Mouse (Mus musculus) lung, postnatal 0 days (tissue): ENCODE results near the gene 2310033P09Rik. TPM values are rescaled to one million over a fixed set of nuclear protein-coding genes. Genes with fewer than 3 reads are reported as not detected.

Experiments used
- ATAC-seq: fragments of 200-750 bp; cut with Nextera tagmentation; 2 replicates; pipeline ENCODE4 v1.8.0; 2017; ENCODE audit warnings: moderate library complexity
- DNase-seq: peaks from one replicate; pipeline ENCODE4 v3.0.0-alpha.2; 2016; ENCODE audit warnings: low spot score
- H3K27ac ChIP-seq: fragments of 300-500 bp; sonication (generic); 2 replicates; pipeline ENCODE4 v1.5.1; 2014; ENCODE audit warnings: antibody characterized with exemption, mild to moderate bottlenecking, low read length, mixed read lengths
- H3K27me3 ChIP-seq: fragments of 300-500 bp; sonication (generic); replicated peaks from 2 replicates; pipeline ENCODE4 v1.6.1; 2014; ENCODE audit warnings: low read length, mixed read lengths; ENCODE audit not compliant: insufficient read depth
- H3K36me3 ChIP-seq: fragments of 300-500 bp; sonication (generic); 2 replicates; pipeline ENCODE4 v1.6.1; 2014; ENCODE audit warnings: low read length, mixed read lengths; ENCODE audit not compliant: insufficient read depth
- H3K4me1 ChIP-seq: fragments of 300-500 bp; sonication (generic); 2 replicates; pipeline ENCODE4 v1.6.1; 2014; ENCODE audit warnings: antibody characterized with exemption, low read depth, low read length, mixed read lengths; ENCODE audit not compliant: insufficient read depth
- H3K4me2 ChIP-seq: fragments of 300-500 bp; sonication (generic); replicated peaks from 2 replicates; pipeline ENCODE4 v1.6.1; 2014; ENCODE audit warnings: low read depth, mild to moderate bottlenecking, low read length, moderate library complexity, mixed read lengths
- H3K4me3 ChIP-seq: fragments of 300-500 bp; sonication (generic); 2 replicates; pipeline ENCODE4 v1.5.1; 2014; ENCODE audit warnings: low read depth, low read length
- H3K9ac ChIP-seq: fragments of 300-500 bp; sonication (generic); replicated peaks from 2 replicates; pipeline ENCODE4 v1.6.1; 2014; ENCODE audit warnings: low read depth, mild to moderate bottlenecking
- H3K9me3 ChIP-seq: fragments of 300-500 bp; sonication (generic); 2 replicates; pipeline ENCODE4 v1.6.1; 2016; ENCODE audit warnings: low read length, mixed read lengths
- CTCF ChIP-seq: IDR thresholded peaks from 2 replicates; pipeline ENCODE4 v1.5.1; 2016; ENCODE audit warnings: antibody characterized with exemption, mild to moderate bottlenecking
- EP300 ChIP-seq: IDR thresholded peaks from 2 replicates; pipeline ENCODE4 v1.6.1; 2016; ENCODE audit warnings: antibody characterized with exemption, mild to moderate bottlenecking, control low read depth
- WGBS: fragments of 180-500 bp; shearing (Covaris S2); extraction: QIAGEN DNeasy Blood & Tissue Kit; methylation state at CpG from one replicate; pipeline ENCODE4 v1.1.7; 2014; 5-methylcytosine and 5-hydroxymethylcytosine counted together
- polyA plus RNA-seq: library from polyadenylated mRNA; unstranded; fragments of >200 nt; fragmentation: Nextera tagmentation; extraction: Ambion mirVana; gene quantifications from 2 replicates; pipeline ENCODE4 v1.2.1, GENCODE M21; 2015

2310033P09Rik gene
- polyA plus RNA-seq, 1 experiment from 2014 or later: 32.9 TPM

DNA sequence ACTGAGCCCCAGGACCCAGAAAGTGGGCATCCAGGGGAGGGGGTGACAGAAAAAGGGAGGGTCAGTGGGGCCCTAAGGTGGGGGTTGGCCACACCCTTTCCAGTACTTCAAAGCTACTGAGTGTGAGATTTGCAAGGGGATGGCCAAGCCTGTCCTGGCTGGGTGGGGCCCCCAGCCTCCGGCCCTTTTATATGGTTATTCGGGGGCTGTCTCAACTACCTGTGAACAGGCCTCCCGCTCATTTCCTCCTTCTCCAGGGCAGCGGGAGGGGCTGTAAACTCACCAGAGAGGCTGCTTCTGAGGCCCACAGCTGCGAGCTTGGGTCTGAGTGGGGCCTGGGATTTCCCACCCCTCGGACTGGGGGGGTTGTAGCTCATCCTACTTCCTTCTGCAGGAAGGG lies 35.7 kb downstream of the 2310033P09Rik start:
- H3K27me3 ChIP-seq: no peaks in the 10 kb centered on the region

DNA sequence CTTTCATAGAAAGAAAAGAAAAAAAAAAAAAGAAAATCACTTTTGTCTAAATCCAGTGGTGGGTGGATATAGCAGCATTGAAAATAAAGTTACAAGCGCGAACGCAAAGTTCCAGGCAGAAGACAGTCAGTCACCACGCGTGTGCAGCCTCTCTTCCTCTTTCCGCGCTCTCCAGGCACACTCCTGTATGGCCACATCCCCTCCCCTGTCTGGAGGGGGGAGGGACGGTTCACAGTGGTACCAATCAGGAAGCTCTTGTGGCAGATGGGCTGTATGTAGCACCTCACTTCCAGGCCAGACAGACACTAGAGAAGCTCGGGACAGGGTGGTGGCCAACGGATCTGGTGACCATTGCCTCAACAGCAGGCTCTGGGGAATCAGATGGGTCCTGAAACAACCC lies 40.0 kb downstream of the 2310033P09Rik start:
- ATAC-seq (no peak), DNase-seq (no peak)
- Histone ChIP-seq H3K27me3 (no peaks in the 10 kb centered on the region), H3K27ac (no peak overlapping the region), H3K4me3 (no peak overlapping the region), H3K9ac (no peak overlapping the region), H3K9me3 (no peaks in the 10 kb centered on the region), H3K36me3 (no peaks in the 10 kb centered on the region), H3K4me1 (no peaks in the 10 kb centered on the region), H3K4me2 (no peak overlapping the region)
- TF ChIP-seq EP300 (no peak), CTCF (no peak)
- 53% methylated on average over 10 of the region's 10 CpGs for WGBS

More for the DNA sequence above, 35.7 kb downstream of the 2310033P09Rik start:
- H3K27ac ChIP-seq: no peak overlapping the region
- WGBS: 25% methylated on average over 5 of the region's 6 CpGs
- TF ChIP-seq CTCF: no peak
- no peak for TF ChIP-seq EP300
- DNase-seq: no peak
- H3K4me3 ChIP-seq: no peak overlapping the region
- H3K9ac ChIP-seq: no peak overlapping the region
- no peaks in the 10 kb centered on the region for H3K36me3 ChIP-seq
- no peak for ATAC-seq
- H3K4me2 ChIP-seq: no peak overlapping the region
- H3K9me3 ChIP-seq: no peaks in the 10 kb centered on the region
- no peaks in the 10 kb centered on the region for H3K4me1 ChIP-seq

DNA sequence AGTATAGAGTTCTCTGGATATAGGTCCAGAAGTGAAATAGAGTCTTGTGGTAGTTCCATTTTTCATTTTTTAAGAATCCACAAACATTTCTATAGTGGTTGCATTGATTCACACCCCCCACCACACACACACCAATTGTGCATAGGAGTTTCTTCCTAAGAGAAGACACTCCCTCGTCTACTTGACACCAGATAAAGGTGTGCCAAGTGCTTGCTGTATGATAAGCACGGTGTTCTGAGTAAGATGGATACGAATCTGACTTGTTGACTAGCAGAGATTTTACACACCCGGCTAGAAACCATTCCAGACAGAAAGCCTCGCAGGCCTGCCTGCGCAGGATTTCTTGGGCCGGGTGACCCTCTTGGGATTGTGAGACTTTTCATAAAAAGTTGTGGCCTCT lies 51.5 kb downstream of the 2310033P09Rik start:
- ATAC-seq (no peak), DNase-seq (no peak)
- Histone ChIP-seq H3K4me1 (peaks cover 4% of the 10 kb centered on the region), H3K27ac (peak overlapping the region; percentile 84), H3K27me3 (no peaks in the 10 kb centered on the region), H3K36me3 (no peaks in the 10 kb centered on the region), H3K4me2 (no peak overlapping the region), H3K9ac (no peak overlapping the region), H3K4me3 (no peak overlapping the region), H3K9me3 (no peaks in the 10 kb centered on the region)
- WGBS: 47% methylated on average over 7 of the region's 7 CpGs
- TF ChIP-seq EP300: no peak
- TF ChIP-seq CTCF: no peak

Other genes with a start within 250 kb of the 2310033P09Rik start
- gene Trim11, start 230.2 kb upstream of the 2310033P09Rik start, polyA plus RNA-seq: 19.1 and 20.2 TPM in 2 replicates
- 0.92 and 1.5 TPM in 2 replicates for gene Obscn, start 71.9 kb upstream of the 2310033P09Rik start, polyA plus RNA-seq
- 3.1 and 3.9 TPM in 2 replicates for gene Iba57, start 44.6 kb upstream of the 2310033P09Rik start, polyA plus RNA-seq
- gene Gjc2, start 25.1 kb upstream of the 2310033P09Rik start, polyA plus RNA-seq: 1.8 and 2.5 TPM in 2 replicates
- 151 and 168 TPM in 2 replicates for gene Guk1, start 16.1 kb upstream of the 2310033P09Rik start, polyA plus RNA-seq
- 60.0 and 74.0 TPM in 2 replicates for gene Mrpl55, start 5.8 kb upstream of the 2310033P09Rik start, polyA plus RNA-seq
- gene Arf1, start 19.9 kb downstream of the 2310033P09Rik start, polyA plus RNA-seq: 630 and 647 TPM in 2 replicates
- 12.6 and 18.9 TPM in 2 replicates for gene Wnt3a, start 82.4 kb downstream of the 2310033P09Rik start, polyA plus RNA-seq
- gene Wnt9a, start 98.6 kb downstream of the 2310033P09Rik start, polyA plus RNA-seq: 9.7 and 10.5 TPM in 2 replicates
- gene Prss38, start 167.3 kb downstream of the 2310033P09Rik start, polyA plus RNA-seq: not detected in 2 replicates
- gene Jmjd4, start 241.7 kb downstream of the 2310033P09Rik start, polyA plus RNA-seq: 5.5 and 5.7 TPM in 2 replicates
- 54.0 and 56.7 TPM in 2 replicates for gene Snap47, start 242.9 kb downstream of the 2310033P09Rik start, polyA plus RNA-seq